Mouse (Mus musculus) midbrain, postnatal 0 days (tissue): ENCODE results near the gene Pacsin3. TPM values are rescaled to one million over a fixed set of nuclear protein-coding genes. Genes with fewer than 3 reads are reported as not detected.

ENCODE experiments used
- ATAC-seq: fragments of 200-750 bp; cut with Nextera tagmentation; 2 replicates; pipeline ENCODE4 v1.8.0; 2017; ENCODE audit warnings: moderate number of reproducible peaks, mild to moderate bottlenecking, moderate TSS enrichment, moderate library complexity; ENCODE audit not compliant: low FRiP score
- DNase-seq: peaks from one replicate; pipeline ENCODE4 v3.0.0-alpha.2; 2015; ENCODE audit warnings: low spot score
- H3K27ac ChIP-seq: fragments of 300-500 bp; sonication (generic); 2 replicates; pipeline ENCODE4 v1.5.1; 2014; ENCODE audit warnings: low read depth, mild to moderate bottlenecking, low read length, mixed read lengths
- H3K27me3 ChIP-seq: fragments of 300-500 bp; sonication (generic); 2 replicates; pipeline ENCODE4 v1.6.1; 2014; ENCODE audit warnings: low read length, control low read depth, mixed read lengths; ENCODE audit not compliant: insufficient read depth
- H3K36me3 ChIP-seq: fragments of 300-500 bp; sonication (generic); 2 replicates; pipeline ENCODE4 v1.6.1; 2014; ENCODE audit warnings: low read length, control low read depth, mixed read lengths; ENCODE audit not compliant: insufficient read depth
- H3K4me1 ChIP-seq: fragments of 300-500 bp; sonication (generic); 2 replicates; pipeline ENCODE4 v1.6.1; 2014; ENCODE audit warnings: mild to moderate bottlenecking, control low read depth, antibody characterized with exemption, low read length, mixed read lengths; ENCODE audit not compliant: insufficient read depth
- H3K4me2 ChIP-seq: fragments of 300-500 bp; sonication (generic); 2 replicates; pipeline ENCODE4 v1.6.1; 2014; ENCODE audit warnings: low read depth, mild to moderate bottlenecking, low read length, mixed read lengths; ENCODE audit not compliant: poor library complexity, severe bottlenecking
- H3K4me3 ChIP-seq: fragments of 300-500 bp; sonication (generic); 2 replicates; pipeline ENCODE4 v1.5.1; 2014; ENCODE audit warnings: low read depth, mild to moderate bottlenecking, low read length, moderate library complexity
- H3K9ac ChIP-seq: fragments of 300-500 bp; sonication (generic); replicated peaks from 2 replicates; pipeline ENCODE4 v1.6.1; 2014; ENCODE audit warnings: mild to moderate bottlenecking, low read length, moderate library complexity, mixed read lengths; ENCODE audit not compliant: poor library complexity, severe bottlenecking
- H3K9me3 ChIP-seq: fragments of 300-500 bp; sonication (generic); 2 replicates; pipeline ENCODE4 v1.6.1; 2016; ENCODE audit warnings: low read length, control low read depth
- CTCF ChIP-seq: IDR thresholded peaks from 2 replicates; pipeline ENCODE4 v1.5.1; 2016; ENCODE audit warnings: antibody characterized with exemption, mild to moderate bottlenecking
- WGBS: fragments of 180-500 bp; shearing (Covaris S2); extraction: QIAGEN DNeasy Blood & Tissue Kit; methylation state at CpG from one replicate; pipeline ENCODE4 v1.1.7; 2014; 5-methylcytosine and 5-hydroxymethylcytosine counted together
- polyA plus RNA-seq: library from polyadenylated mRNA; unstranded; fragments of >200 nt; fragmentation: Nextera tagmentation; extraction: Ambion mirVana; gene quantifications from 2 replicates; pipeline ENCODE4 v1.2.1, GENCODE M21; 2015
- total RNA-seq: library from RNA; depleted of rRNA; stranded (reverse); fragments of >200 nt; gene quantifications from 2 replicates; pipeline ENCODE4 v1.2.3, GENCODE M21; 2014

The Pacsin3 gene
- total and polyA plus RNA-seq, 2 experiments from 2014 or later: 17.7 to 22.6 TPM

DNA sequence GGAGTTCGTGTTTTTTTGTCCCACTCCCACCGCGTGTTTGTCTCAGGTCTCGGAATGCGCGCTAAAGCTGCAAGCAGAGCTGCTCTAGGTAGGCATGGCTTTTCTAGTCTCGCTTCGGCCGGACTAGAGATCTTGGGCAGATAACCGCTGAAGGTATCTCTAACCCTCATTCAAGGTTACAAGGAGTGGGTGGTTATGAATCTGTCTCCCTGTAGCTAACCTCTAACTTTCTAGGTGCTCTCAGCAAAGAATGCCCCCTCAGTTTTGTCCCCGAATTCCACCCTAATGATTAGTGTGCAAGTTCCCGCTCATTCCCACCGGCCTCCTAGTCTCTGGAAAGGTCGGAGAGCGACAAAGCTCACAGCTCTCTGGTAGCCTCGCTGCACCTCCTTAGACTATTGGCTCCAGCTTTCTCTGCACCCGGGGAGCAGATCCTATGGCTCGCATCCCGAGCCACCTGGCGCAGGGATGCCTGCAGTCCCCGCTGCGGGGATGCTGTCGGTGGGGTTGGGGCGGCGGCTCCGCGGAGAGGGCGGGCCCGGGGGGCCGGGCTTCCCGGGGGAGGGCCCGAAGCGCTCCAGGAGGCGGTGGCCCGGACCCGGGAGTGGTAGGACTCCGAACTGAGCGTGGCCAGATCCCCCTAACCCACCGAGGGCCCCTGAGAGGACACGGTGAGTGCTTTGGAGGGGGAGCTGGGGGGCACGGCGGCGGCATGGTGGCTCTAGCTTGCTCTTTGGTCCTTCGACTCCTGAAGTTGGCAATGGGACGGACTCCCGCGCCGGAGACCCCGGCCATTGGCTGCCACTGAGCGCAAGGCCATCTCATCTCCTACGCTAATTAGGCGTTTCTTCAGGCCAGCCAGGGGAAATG is 737 bp downstream of the Pacsin3 start:
- under 1% methylated on average over 50 of the region's 52 CpGs for WGBS
- H3K27me3 ChIP-seq: 0 out of 2 replicates have a peak, but pooled peaks cover 10% of the 10 kb centered on the region
- peak overlapping the region; percentile 12; the same call in 1 of the 2 replicates for H3K27ac ChIP-seq
- no peaks in the 10 kb centered on the region for H3K9me3 ChIP-seq
- H3K4me3 ChIP-seq: peak overlapping the region; percentile 58
- peak overlapping the region; percentile 56 for H3K9ac ChIP-seq
- H3K4me1 ChIP-seq: no peaks in the 10 kb centered on the region
- no peak for TF ChIP-seq CTCF
- no peaks in the 10 kb centered on the region for H3K36me3 ChIP-seq
- ATAC-seq (no peak; the same call in 1 of the 2 replicates), DNase-seq (peak; percentile 37)
- peak overlapping the region; percentile 100 for H3K4me2 ChIP-seq

DNA sequence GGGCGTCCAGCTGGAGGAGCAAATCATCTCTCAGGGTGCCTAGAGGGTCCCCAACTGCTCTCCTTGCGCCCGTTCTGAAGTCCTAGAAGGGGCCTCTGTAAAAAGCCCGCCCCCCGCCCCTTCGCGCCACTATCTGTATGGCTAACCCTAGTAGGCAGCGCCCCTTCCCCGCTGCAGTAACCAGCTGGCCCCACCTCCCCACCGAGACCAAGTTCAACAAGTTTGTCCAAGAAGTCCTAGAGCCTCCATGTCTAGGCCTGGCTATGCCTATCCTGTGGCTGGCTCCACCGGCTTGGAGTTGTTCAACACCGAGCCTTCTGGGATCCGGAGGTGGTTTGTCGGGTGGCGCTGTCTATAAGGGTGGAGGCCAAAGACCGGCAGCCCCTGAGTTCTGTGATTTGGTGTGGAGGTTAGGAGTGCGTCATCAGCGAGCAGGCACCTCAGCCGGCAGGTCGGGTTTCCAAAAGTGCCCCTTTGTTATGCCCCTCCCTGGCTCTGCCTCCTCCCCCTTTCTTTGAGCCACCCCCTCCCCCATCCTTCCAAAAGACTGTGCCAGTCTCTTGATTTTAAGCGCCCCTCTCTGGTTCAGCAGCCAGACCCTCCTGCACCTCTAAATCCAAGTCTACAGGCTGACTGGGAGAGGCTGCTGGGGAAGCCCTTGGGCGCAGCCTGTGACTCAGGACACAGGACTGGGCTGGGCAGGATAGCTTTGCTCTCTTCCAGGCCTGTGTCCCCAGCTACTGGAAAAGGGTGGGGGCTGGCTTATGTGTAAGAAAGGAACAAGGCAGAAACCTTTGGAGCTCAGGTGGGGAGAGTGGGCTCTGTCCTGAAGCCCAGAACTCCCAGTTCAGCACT is 1.6 kb downstream of the Pacsin3 start:
- WGBS: 2% methylated on average over 22 of the region's 22 CpGs
- H3K36me3 ChIP-seq: no peaks in the 10 kb centered on the region
- H3K4me1 ChIP-seq: no peaks in the 10 kb centered on the region
- peak overlapping the region; percentile 56 for H3K9ac ChIP-seq
- peak overlapping the region; percentile 58 for H3K4me3 ChIP-seq
- peak overlapping the region; percentile 100 for H3K4me2 ChIP-seq
- TF ChIP-seq CTCF: no peak
- peak; percentile 76 for DNase-seq
- H3K9me3 ChIP-seq: no peaks in the 10 kb centered on the region
- ATAC-seq: peak; percentile 75
- peak overlapping the region; percentile 6 for H3K27ac ChIP-seq
- 0 out of 2 replicates have a peak, but pooled peaks cover 10% of the 10 kb centered on the region for H3K27me3 ChIP-seq

DNA sequence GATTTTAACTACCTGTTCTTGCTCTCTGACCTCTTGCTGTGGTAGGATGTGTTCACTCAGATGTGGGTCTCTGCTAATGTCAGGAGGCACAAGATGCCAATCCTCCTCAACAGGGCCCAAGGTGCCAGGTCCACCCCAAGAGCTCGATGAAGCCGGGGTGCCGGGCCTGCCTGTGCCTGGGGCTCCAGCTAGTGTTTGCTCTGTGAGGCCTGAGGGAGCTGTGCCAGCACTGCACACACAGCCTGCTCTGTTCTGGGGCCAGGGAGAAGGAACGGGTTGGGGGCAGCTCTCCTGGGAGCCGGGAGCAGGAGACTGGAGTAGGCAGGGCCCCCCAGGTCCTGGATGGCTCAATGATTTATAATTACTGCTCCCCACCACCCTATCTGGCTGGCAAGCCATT is 2.3 kb downstream of the Pacsin3 start:
- peak; percentile 35; the same call in 1 of the 2 replicates for ATAC-seq
- Histone ChIP-seq H3K9ac (no peak overlapping the region), H3K27me3 (0 out of 2 replicates have a peak, but pooled peaks cover 10% of the 10 kb centered on the region), H3K36me3 (no peaks in the 10 kb centered on the region), H3K4me2 (peak overlapping the region; percentile 100), H3K9me3 (no peaks in the 10 kb centered on the region), H3K4me1 (no peaks in the 10 kb centered on the region), H3K4me3 (peak overlapping the region; percentile 58; the same call in 1 of the 2 replicates), H3K27ac (peak overlapping the region; percentile 6)
- DNase-seq: peak; percentile 55
- WGBS: 68% methylated on average over 5 of the region's 5 CpGs
- no peak for TF ChIP-seq CTCF

DNA sequence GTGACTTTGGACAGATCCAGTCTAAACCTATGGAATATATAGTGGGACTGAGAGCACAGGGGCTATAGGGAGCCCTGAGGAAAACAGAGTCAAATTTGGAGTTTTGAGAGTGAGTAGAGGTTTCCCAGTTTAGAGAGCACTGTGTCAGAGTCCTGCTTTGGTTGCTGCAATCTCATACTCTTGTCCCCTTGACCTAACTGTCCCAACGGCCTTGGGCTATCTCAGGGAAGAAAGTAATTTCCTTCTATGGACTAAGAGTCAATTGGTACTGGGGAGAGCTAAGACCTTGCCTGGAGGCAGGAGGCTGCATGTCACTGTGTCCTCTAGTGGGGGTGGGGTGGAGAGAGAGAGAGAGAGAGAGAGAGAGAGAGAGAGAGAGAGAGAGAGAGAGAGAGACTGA is 3.1 kb downstream of the Pacsin3 start:
- no peak for TF ChIP-seq CTCF
- Histone ChIP-seq H3K4me1 (no peaks in the 10 kb centered on the region), H3K27me3 (0 out of 2 replicates have a peak, but pooled peaks cover 10% of the 10 kb centered on the region), H3K4me2 (no peak overlapping the region), H3K27ac (no peak overlapping the region), H3K9ac (no peak overlapping the region), H3K4me3 (no peak overlapping the region), H3K36me3 (no peaks in the 10 kb centered on the region), H3K9me3 (no peaks in the 10 kb centered on the region)
- DNase-seq (no peak), ATAC-seq (no peak)
- 72% methylated on average over 1 of the region's 1 CpGs for WGBS

DNA sequence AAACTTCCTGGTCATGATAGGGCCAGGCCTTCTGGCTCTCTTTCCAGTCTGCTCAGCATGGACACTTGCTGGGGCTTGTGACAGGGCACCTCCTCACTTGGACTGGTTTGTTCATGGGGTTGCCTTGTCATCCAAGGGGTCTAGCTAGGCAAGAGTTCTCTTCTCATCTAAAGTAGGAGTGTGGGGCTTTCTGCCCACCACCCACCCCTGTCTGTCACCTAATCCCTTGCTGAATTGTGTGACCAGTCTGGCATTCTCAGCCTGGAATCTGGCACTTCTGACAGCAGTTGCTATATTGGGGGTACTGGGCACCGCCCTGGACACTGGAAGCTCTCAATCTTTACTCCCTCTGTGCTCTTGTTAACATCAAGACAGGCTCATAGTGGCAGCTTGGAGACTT is 3.7 kb downstream of the Pacsin3 start:
- H3K27me3 ChIP-seq: 0 out of 2 replicates have a peak, but pooled peaks cover 8% of the 10 kb centered on the region
- TF ChIP-seq CTCF: no peak
- H3K36me3 ChIP-seq: no peaks in the 10 kb centered on the region
- no peak overlapping the region for H3K4me3 ChIP-seq
- DNase-seq (no peak), ATAC-seq (no peak)
- peaks cover 4% of the 10 kb centered on the region; the same call in 1 of the 2 replicates for H3K4me1 ChIP-seq
- WGBS: 90% methylated on average over 1 of the region's 1 CpGs
- no peaks in the 10 kb centered on the region for H3K9me3 ChIP-seq
- H3K27ac ChIP-seq: no peak overlapping the region
- H3K9ac ChIP-seq: no peak overlapping the region
- H3K4me2 ChIP-seq: no peak overlapping the region
